8 mouse cellular contexts compared by ENCODE assay signal in genomic region chr17:73301258-73302050, GRCm38 (mm10).
DNase-seq lines count a peak whose midpoint lies in the region; ATAC-seq and TF ChIP-seq lines count a peak whose summit lies in the region.

No protein-coding gene starts in this region.

- peak overlapping the region; percentile 24 for H3K9ac ChIP-seq in MEL (ENCODE audit: control insufficient read depth, low read depth, low read length, poor library complexity, severe bottlenecking)
- no peak overlapping the region for H3K9ac ChIP-seq in forebrain, embryonic 13.5 days
- no peak overlapping the region for H3K9ac ChIP-seq in lung, postnatal 0 days (replicated peaks; ENCODE audit: low read depth)

- H3K9me3 ChIP-seq in MEL (replicated peaks; ENCODE audit: insufficient read depth, low read length), result no peaks in the 10 kb centered on the region
- no peaks in the 10 kb centered on the region for H3K9me3 ChIP-seq in forebrain, embryonic 13.5 days (replicated peaks)
- H3K9me3 ChIP-seq in lung, postnatal 0 days (ENCODE audit: low read length), result no peaks in the 10 kb centered on the region

- 43% methylated on average over 15 of the region's 15 CpGs for WGBS in forebrain, embryonic 13.5 days
- 29% methylated on average over 15 of the region's 15 CpGs for WGBS in lung, postnatal 0 days

- H3K27ac ChIP-seq in MEL (ENCODE audit: control insufficient read depth, low read depth, low read length), result peak overlapping the region; percentile 32
- H3K27ac ChIP-seq in forebrain, embryonic 13.5 days, result no peak overlapping the region
- H3K27ac ChIP-seq in lung, postnatal 0 days (ENCODE audit: low read length), result no peak overlapping the region

- TF ChIP-seq POLR2A in MEL (IDR thresholded peaks at IDR 0.05; ENCODE audit: control insufficient read depth in 1 of 2, insufficient read depth in 1 of 2, low read depth in 1 of 2, low read length in 2 of 2, poor library complexity in 1 of 2), result 0 out of 4 replicates have a peak, but pooled peaks of 1 of the 2 experiments have one; percentile 24
- TF ChIP-seq POLR2A in brain, embryonic 14.5 days (IDR thresholded peaks at IDR 0.05; ENCODE audit: borderline replicate concordance, extremely low read depth, insufficient read depth, insufficient read length, poor library complexity, severe bottlenecking), result no peak

- TF ChIP-seq CTCF in MEL (IDR thresholded peaks at IDR 0.05 in 2 of 3, conservative IDR thresholded peaks at IDR 0.05 in 1 of 3; ENCODE audit: control insufficient read depth in 1 of 3, insufficient read depth in 1 of 3, low read depth in 2 of 3, low read length in 3 of 3, poor library complexity in 1 of 3, severe bottlenecking in 1 of 3), result peak; percentile 61 to 92 (median 90)
- peak; percentile 85 for TF ChIP-seq CTCF in brain, embryonic 14.5 days (IDR thresholded peaks at IDR 0.05; ENCODE audit: borderline replicate concordance, extremely low read depth, insufficient read depth, insufficient read length)
- TF ChIP-seq CTCF in lung, postnatal 0 days (IDR thresholded peaks at IDR 0.05), result peak; percentile 94

- H3K4me1 ChIP-seq in MEL (ENCODE audit: control insufficient read depth in 1 of 2, insufficient read depth in 2 of 2, low read length in 2 of 2), result peaks cover 0 to 22% of the 10 kb centered on the region in 2 experiments; a peak in 2 of 4 replicates
- no peaks in the 10 kb centered on the region for H3K4me1 ChIP-seq in forebrain, embryonic 13.5 days
- no peaks in the 10 kb centered on the region for H3K4me1 ChIP-seq in lung, postnatal 0 days (ENCODE audit: insufficient read depth, low read depth, low read length)

- H3K4me2 ChIP-seq in forebrain, embryonic 13.5 days, result no peak overlapping the region
- H3K4me2 ChIP-seq in lung, postnatal 0 days (replicated peaks; ENCODE audit: low read depth, low read length), result no peak overlapping the region

- no peaks in the 10 kb centered on the region for H3K27me3 ChIP-seq in MEL (ENCODE audit: control insufficient read depth in 1 of 2, insufficient read depth in 2 of 2, low read length in 2 of 2)
- H3K27me3 ChIP-seq in forebrain, embryonic 13.5 days, result peaks cover 15% of the 10 kb centered on the region; the same call in 1 of the 2 replicates
- H3K27me3 ChIP-seq in lung, postnatal 0 days (replicated peaks; ENCODE audit: insufficient read depth, low read length), result 0 out of 2 replicates have a peak, but pooled peaks cover 5% of the 10 kb centered on the region

- no peaks in the 10 kb centered on the region for H3K79me2 ChIP-seq in MEL (ENCODE audit: control insufficient read depth, insufficient read depth, low read length, poor library complexity)

- H3K36me3 ChIP-seq in MEL (ENCODE audit: control insufficient read depth in 1 of 2, insufficient read depth in 2 of 2, low read length in 2 of 2), result peaks cover 0 to 3% of the 10 kb centered on the region in 2 experiments; a peak in 2 of 4 replicates
- no peaks in the 10 kb centered on the region for H3K36me3 ChIP-seq in forebrain, embryonic 13.5 days (ENCODE audit: poor library complexity, severe bottlenecking)
- no peaks in the 10 kb centered on the region for H3K36me3 ChIP-seq in lung, postnatal 0 days (ENCODE audit: insufficient read depth, low read length)

- 0 out of 2 replicates have a peak, but pooled peaks have one; percentile 15 for ATAC-seq in forebrain, embryonic 13.5 days
- no peak for ATAC-seq in lung, postnatal 0 days

- H3K4me3 ChIP-seq in MEL (ENCODE audit: control insufficient read depth in 1 of 2, insufficient read depth in 1 of 2, low read depth in 2 of 2, low read length in 2 of 2), result peak overlapping the region; percentile 47 to 59
- H3K4me3 ChIP-seq in forebrain, embryonic 13.5 days, result no peak overlapping the region
- H3K4me3 ChIP-seq in lung, postnatal 0 days (ENCODE audit: low read depth, low read length), result no peak overlapping the region

- peak; percentile 70 for TF ChIP-seq RAD21 in MEL (IDR thresholded peaks at IDR 0.05; ENCODE audit: low read depth, low read length)

- TF ChIP-seq EP300 in MEL (IDR thresholded peaks at IDR 0.05; ENCODE audit: low read depth in 1 of 2, low read length in 2 of 2), result no peak
- TF ChIP-seq EP300 in lung, postnatal 0 days (IDR thresholded peaks at IDR 0.05), result no peak

- DNase-seq in MEL (ENCODE audit: low read depth, low spot score), result peak; percentile 91
- peak; percentile 86 for DNase-seq in brain, embryonic 14.5 days (ENCODE audit: low read depth)
- DNase-seq in heart, postnatal 36 days, result peak; percentile 60 to 69
- peak; percentile 67 for DNase-seq in layer of hippocampus, adult 9-11 months
- peak; percentile 78 for DNase-seq in lung, postnatal 0 days (ENCODE audit: low spot score)
- peak; percentile 87 for DNase-seq in retina, embryonic 14.5 days (ENCODE audit: low spot score)
- DNase-seq in yolk sac, embryonic 10.5 days (ENCODE audit: low spot score), result peak; percentile 33

- intact Hi-C loops in heart, postnatal 36 days (cut with DNase I), result loop anchor here (5.0 kb wide), 1 partner anchor 504 kb away; no protein-coding TSS in a partner anchor

TF ChIP-seq in MEL, 35 proteins besides CTCF, POLR2A, EP300 and RAD21:
- no peak for TF ChIP-seq ZNF384 (IDR thresholded peaks at IDR 0.05; ENCODE audit: low read depth, low read length)
- TF ChIP-seq MAX (IDR thresholded peaks at IDR 0.05; ENCODE audit: low read length), result 0 out of 2 replicates have a peak, but pooled peaks have one; percentile 33
- no peak for TF ChIP-seq RCOR1 (IDR thresholded peaks at IDR 0.05; ENCODE audit: low read depth, low read length)
- peak; percentile 42 for TF ChIP-seq TBP (IDR thresholded peaks at IDR 0.05; ENCODE audit: low read depth, low read length)
- no peak for TF ChIP-seq KAT2A (conservative IDR thresholded peaks at IDR 0.05; ENCODE audit: low read depth, low read length)
- TF ChIP-seq CHD1 (IDR thresholded peaks at IDR 0.05; ENCODE audit: low read depth, low read length), result no peak
- peak; percentile 81 for TF ChIP-seq SMC3 (IDR thresholded peaks at IDR 0.05; ENCODE audit: low read depth, low read length)
- peak; percentile 68 for TF ChIP-seq ELF1 (IDR thresholded peaks at IDR 0.05; ENCODE audit: low read depth, low read length)
- TF ChIP-seq E2F4 (IDR thresholded peaks at IDR 0.05; ENCODE audit: borderline replicate concordance, low read depth, low read length), result no peak
- no peak for TF ChIP-seq ZKSCAN1 (IDR thresholded peaks at IDR 0.05; ENCODE audit: low read depth, low read length)
- TF ChIP-seq ZC3H11A (IDR thresholded peaks at IDR 0.05; ENCODE audit: low read depth, low read length), result peak; percentile 40
- TF ChIP-seq MYB (IDR thresholded peaks at IDR 0.05; ENCODE audit: low read depth, low read length), result 0 out of 2 replicates have a peak, but pooled peaks have one; percentile 12
- TF ChIP-seq JUND (IDR thresholded peaks at IDR 0.05; ENCODE audit: low read depth, low read length), result no peak
- TF ChIP-seq TAL1 (IDR thresholded peaks at IDR 0.05; ENCODE audit: low read length), result no peak
- TF ChIP-seq GABPA (IDR thresholded peaks at IDR 0.05; ENCODE audit: low read depth, low read length), result no peak
- no peak for TF ChIP-seq USF2 (IDR thresholded peaks at IDR 0.05; ENCODE audit: borderline replicate concordance in 1 of 2, insufficient read depth in 1 of 2, low read depth in 1 of 2, low read length in 2 of 2)
- no peak; the same call in 1 of the 2 replicates for TF ChIP-seq NELFE (IDR thresholded peaks at IDR 0.05; ENCODE audit: low read depth, low read length)
- TF ChIP-seq ETS1 (IDR thresholded peaks at IDR 0.05; ENCODE audit: low read depth, low read length), result no peak
- peak; percentile 19; the same call in 1 of the 2 replicates for TF ChIP-seq CHD2 (IDR thresholded peaks at IDR 0.05; ENCODE audit: low read length)
- no peak for TF ChIP-seq BHLHE40 (IDR thresholded peaks at IDR 0.05; ENCODE audit: borderline replicate concordance, low read depth, low read length)
- TF ChIP-seq MXI1 (IDR thresholded peaks at IDR 0.05; ENCODE audit: low read depth, low read length), result no peak; the same call in 1 of the 2 replicates

Comparison
In these comparisons a context has a peak if more than half of its experiments do, and no peak if none do; other contexts are left out.
1. DNase-seq: peak in every context shown above with its lines; median percentile 91 in MEL; 87 in retina, embryonic 14.5 days; 86 in brain, embryonic 14.5 days; 78 in lung, postnatal 0 days; 67 in layer of hippocampus, adult 9-11 months; 64 in heart, postnatal 36 days; 33 in yolk sac, embryonic 10.5 days.
2. H3K4me3 ChIP-seq: peak in MEL (2 of 2); none in forebrain, embryonic 13.5 days (single experiment) and lung, postnatal 0 days (single experiment).
3. Peak in every context shown above with its lines, with median percentiles within 50 percentile points of each other: CTCF ChIP-seq.